Mouse (Mus musculus) heart, adult 2 months (tissue): ENCODE results near the gene Olfr315. TPM values are rescaled to one million over a fixed set of nuclear protein-coding genes. Genes with fewer than 3 reads are reported as not detected.

Experiments
- DNase-seq, 2 experiments: peaks; one replicate each; pipeline ENCODE4 v3.0.0; 2021
- H3K27ac ChIP-seq: fragments of 200-600 bp; 2 replicates; pipeline ENCODE4 v1.8.1; 2022
- H3K27me3 ChIP-seq: fragments of 200-500 bp; 2 replicates; pipeline ENCODE4 v1.6.1; 2012; ENCODE audit warnings: mild to moderate bottlenecking, low read length, inconsistent platforms, mixed read lengths; ENCODE audit not compliant: control insufficient read depth, insufficient read depth
- H3K36me3 ChIP-seq: fragments of 200-500 bp; 2 replicates; pipeline ENCODE4 v1.6.1; 2012; ENCODE audit warnings: low read length, inconsistent platforms; ENCODE audit not compliant: control insufficient read depth, insufficient read depth
- H3K4me1 ChIP-seq: fragments of 200-500 bp; 2 replicates; pipeline ENCODE4 v1.6.1; 2011; ENCODE audit warnings: low read length; ENCODE audit not compliant: control insufficient read depth, insufficient read depth
- H3K4me3 ChIP-seq: fragments of 200-600 bp; 2 replicates; pipeline ENCODE4 v1.8.1; 2022
- H3K79me2 ChIP-seq: fragments of 200-500 bp; replicated peaks from 2 replicates; pipeline ENCODE4 v1.6.1; 2012; ENCODE audit warnings: mild to moderate bottlenecking, inconsistent platforms, low read length, moderate library complexity, mixed read lengths; ENCODE audit not compliant: control insufficient read depth, insufficient read depth
- H3K9ac ChIP-seq: fragments of 200-500 bp; 2 replicates; pipeline ENCODE4 v1.6.1; 2012; ENCODE audit warnings: low read depth, mild to moderate bottlenecking, control low read depth, inconsistent platforms, low read length, mixed read lengths
- CTCF ChIP-seq: fragments of 200-600 bp; IDR thresholded peaks from 2 replicates; pipeline ENCODE4 v1.8.1; 2022; ENCODE audit warnings: antibody characterized with exemption, mild to moderate bottlenecking, moderate library complexity
- EP300 ChIP-seq: fragments of 200-500 bp; IDR thresholded peaks from 2 replicates; pipeline ENCODE4 v1.6.1; 2011; ENCODE audit warnings: low read depth, low read length, control low read depth; ENCODE audit not compliant: insufficient read depth
- POLR2A ChIP-seq: fragments of 200-500 bp; IDR thresholded peaks from 2 replicates; pipeline ENCODE4 v1.6.1; 2011; ENCODE audit warnings: mild to moderate bottlenecking, low read depth, low read length, control low read depth; ENCODE audit not compliant: insufficient read depth
- WGBS: fragments of 180-500 bp; shearing (Covaris S2); methylation state at CpG from one replicate; pipeline ENCODE4 v1.1.7; 2018; 5-methylcytosine and 5-hydroxymethylcytosine counted together
- intact Hi-C: fragments of 180-260 bp; cut with DNase I; formaldehyde crosslinking; loops from one replicate; pipeline ENCODE4 v1.15.1; 2025
- polyA plus RNA-seq: library from polyadenylated mRNA; depleted of rRNA; stranded (reverse); fragments of >200 nt; gene quantifications from 2 replicates; pipeline ENCODE4 v1.2.3, GENCODE M21; 2012
- total RNA-seq, 2 experiments: library from RNA; stranded (reverse); gene quantifications; 2 replicates each; pipeline ENCODE4 v1.2.3; 2021

Olfr315 gene
- total and polyA plus RNA-seq, 3 experiments, result not detected

DNA sequence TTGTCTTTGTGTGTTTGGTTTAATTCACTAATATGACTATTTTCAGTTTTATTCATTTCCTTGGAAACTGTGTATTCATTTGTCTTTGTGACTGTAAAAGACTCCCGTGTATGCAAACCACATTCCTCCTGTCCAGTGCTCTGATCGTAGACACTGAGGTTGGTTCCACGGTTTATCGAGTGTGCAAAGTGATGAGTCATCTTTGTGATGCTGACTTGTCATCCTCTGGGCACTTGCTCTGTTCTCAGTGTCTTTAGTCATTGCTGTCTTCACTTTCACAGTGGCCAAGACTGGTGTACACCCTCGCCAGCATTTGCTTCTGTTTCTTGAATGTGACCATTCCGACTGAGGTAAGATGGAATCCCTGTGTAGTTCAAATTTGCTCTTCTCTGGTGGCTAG lies 17.7 kb downstream of the Olfr315 start:
- no peaks in the 10 kb centered on the region for H3K27me3 ChIP-seq

DNA sequence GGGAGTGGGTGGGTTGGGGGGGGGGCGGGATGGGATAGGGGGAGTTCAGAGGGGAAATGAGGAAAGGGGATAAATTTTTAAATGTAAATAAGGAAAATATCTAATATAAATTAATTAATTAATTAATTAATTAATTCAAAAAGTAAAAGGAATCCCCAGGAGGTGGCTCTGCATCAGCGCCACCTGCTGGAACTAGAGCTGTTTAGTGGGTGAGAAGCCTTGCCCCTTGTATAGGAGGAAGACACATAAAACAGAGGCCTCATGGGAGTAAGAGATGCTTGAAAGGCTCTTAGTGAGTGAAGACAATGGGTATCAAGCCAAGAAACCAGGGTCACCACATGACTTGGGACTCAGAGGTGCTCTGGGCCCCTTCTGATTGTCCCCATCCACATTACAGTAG lies 22.9 kb downstream of the Olfr315 start:
- TF ChIP-seq POLR2A (no peak), EP300 (no peak), CTCF (no peak)
- no peaks in the 10 kb centered on the region for H3K36me3 ChIP-seq
- H3K27me3 ChIP-seq, result no peaks in the 10 kb centered on the region
- H3K9ac ChIP-seq, result no peak overlapping the region
- H3K27ac ChIP-seq, result no peak overlapping the region
- intact Hi-C loops, result no loop called here
- H3K4me1 ChIP-seq, result no peaks in the 10 kb centered on the region
- DNase-seq, result no peak
- WGBS, result 84% methylated on average over 2 of the region's 2 CpGs
- no peaks in the 10 kb centered on the region for H3K79me2 ChIP-seq
- H3K4me3 ChIP-seq, result no peak overlapping the region

More for the DNA sequence above, 17.7 kb downstream of the Olfr315 start:
- no peaks in the 10 kb centered on the region for H3K79me2 ChIP-seq
- H3K4me1 ChIP-seq, result no peaks in the 10 kb centered on the region
- no peak for TF ChIP-seq POLR2A
- TF ChIP-seq CTCF, result no peak
- TF ChIP-seq EP300, result no peak
- H3K27ac ChIP-seq, result no peak overlapping the region
- H3K9ac ChIP-seq, result no peak overlapping the region
- no peak overlapping the region for H3K4me3 ChIP-seq
- 55% methylated on average over 6 of the region's 6 CpGs for WGBS
- no peak for DNase-seq
- intact Hi-C loops, result no loop called here
- H3K36me3 ChIP-seq, result no peaks in the 10 kb centered on the region

DNA sequence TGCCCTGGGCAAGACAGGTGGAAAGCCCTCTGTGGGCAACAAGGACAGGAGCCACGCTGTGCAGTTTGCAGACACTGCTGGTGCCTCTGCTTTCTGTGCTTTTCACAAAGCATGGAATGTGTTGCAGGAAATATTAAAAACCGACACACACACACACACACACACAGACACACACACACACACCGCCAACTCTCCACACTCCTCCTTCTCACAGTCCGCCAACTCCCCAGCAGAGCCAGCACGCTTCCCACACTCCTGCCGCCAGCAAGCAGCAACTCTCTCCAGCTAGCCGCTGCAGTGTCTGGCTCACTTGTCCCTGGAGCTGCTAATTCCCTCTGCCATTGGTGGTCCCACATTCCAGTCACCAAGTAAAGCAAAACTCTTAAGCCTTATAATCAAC lies 23.9 kb downstream of the Olfr315 start:
- TF ChIP-seq CTCF (no peak), EP300 (no peak), POLR2A (no peak)
- intact Hi-C loops, result no loop called here

DNA sequence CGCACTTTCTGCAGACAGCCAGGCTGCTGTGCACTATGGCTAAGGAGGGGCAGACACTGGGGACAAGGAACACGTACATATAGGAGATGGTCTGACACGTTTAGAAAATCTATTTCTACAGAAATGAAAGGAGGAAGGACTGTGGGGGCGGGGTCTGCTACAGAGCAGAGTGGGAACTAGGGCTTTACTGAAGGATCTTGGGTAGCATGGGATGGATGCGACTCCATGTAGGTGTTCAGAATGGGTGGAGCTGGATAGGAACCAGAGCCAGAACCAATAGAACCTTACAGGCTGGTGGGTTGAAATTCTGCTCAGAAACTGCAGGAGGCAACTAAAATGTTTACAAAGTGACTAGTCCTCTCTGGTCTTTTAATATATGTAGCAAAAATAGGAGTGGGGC lies 26.8 kb downstream of the Olfr315 start:
- no peaks in the 10 kb centered on the region for H3K36me3 ChIP-seq
- 70% methylated on average over 5 of the region's 5 CpGs for WGBS
- TF ChIP-seq EP300, result no peak
- no peak for TF ChIP-seq CTCF
- no peak for TF ChIP-seq POLR2A

More for the DNA sequence above, 23.9 kb downstream of the Olfr315 start:
- WGBS, result 53% methylated on average over 7 of the region's 7 CpGs
- no peak overlapping the region for H3K4me3 ChIP-seq
- no peaks in the 10 kb centered on the region for H3K79me2 ChIP-seq
- H3K9ac ChIP-seq, result no peak overlapping the region
- H3K27me3 ChIP-seq, result no peaks in the 10 kb centered on the region
- no peaks in the 10 kb centered on the region for H3K4me1 ChIP-seq
- no peak overlapping the region for H3K27ac ChIP-seq
- DNase-seq, result no peak
- no peaks in the 10 kb centered on the region for H3K36me3 ChIP-seq

DNA sequence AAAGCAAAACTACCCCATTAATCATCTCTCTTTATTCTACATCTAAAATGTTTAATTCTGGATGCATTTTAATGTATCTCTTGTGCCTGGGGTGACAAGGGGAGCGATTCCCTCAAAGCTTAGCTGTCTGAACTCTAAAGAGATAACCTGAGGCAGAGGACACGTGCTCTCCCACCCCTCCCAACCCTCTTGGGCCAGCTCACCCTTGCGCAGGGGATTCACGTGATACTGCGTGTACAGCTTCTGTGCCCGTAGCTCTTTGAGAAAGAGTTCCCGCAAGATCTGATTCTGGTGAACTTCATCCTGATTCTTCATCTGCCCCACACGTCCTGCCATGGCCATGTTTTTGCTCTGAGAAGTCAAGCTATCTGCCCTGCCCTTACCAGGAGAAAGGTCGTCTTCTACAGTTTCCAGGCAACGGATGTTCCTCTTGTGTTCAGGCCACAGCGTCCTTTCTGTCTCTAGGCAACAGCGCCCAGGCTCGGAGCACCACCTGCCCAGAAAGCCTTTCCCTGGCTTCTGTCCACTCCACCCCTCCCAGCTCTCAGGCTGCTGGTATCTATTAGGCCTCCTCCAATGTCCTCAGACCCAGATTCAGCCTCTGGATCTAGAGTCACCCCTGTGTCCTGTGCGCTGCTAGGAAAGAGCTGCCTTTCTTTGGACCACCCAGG lies 28.7 kb downstream of the Olfr315 start, which contains the start of gene Fam183b:
Gene Fam183b, minus strand, starts transcription at position 403 of the 671 bp plus-strand sequence.
- intact Hi-C loops, result no loop called here
- WGBS, result 35% methylated on average over 14 of the region's 14 CpGs
- Histone ChIP-seq H3K9ac (no peak within 1 kb of the TSS), H3K4me1 (no peaks in the 10 kb centered on the region), H3K4me3 (no peak within 1 kb of the TSS), H3K27me3 (no peaks in the 10 kb centered on the region), H3K79me2 (no peaks in the 10 kb centered on the region), H3K27ac (no peak within 1 kb of the TSS), H3K36me3 (no peaks in the 10 kb centered on the region)
- DNase-seq, result peak in 1 of 2 experiments; percentile 27
- TF ChIP-seq EP300 (no peak), CTCF (no peak), POLR2A (no peak)

More for the DNA sequence above, 26.8 kb downstream of the Olfr315 start:
- no peak overlapping the region for H3K27ac ChIP-seq
- DNase-seq, result no peak
- H3K27me3 ChIP-seq, result no peaks in the 10 kb centered on the region
- H3K9ac ChIP-seq, result no peak overlapping the region
- H3K4me3 ChIP-seq, result no peak overlapping the region
- H3K4me1 ChIP-seq, result no peaks in the 10 kb centered on the region
- H3K79me2 ChIP-seq, result no peaks in the 10 kb centered on the region
- intact Hi-C loops, result no loop called here

DNA sequence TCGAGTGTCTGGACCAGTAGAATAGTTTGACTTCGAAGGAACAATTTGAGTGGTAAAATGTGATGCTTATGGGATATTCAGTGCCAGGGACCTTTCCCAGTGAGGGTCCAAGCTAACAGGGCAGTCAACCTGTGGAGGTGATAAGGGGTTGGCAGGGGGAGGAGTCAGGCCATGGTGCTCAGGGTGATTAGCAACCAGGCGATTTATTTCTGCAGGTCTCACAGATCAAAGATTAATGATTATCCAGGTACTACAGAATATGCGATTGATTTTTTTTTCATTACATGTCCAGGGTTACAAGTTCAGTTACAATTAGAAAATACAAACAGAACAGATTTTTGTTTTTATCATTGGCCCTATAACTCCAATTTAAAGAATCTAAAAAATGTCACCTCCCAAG lies 30.9 kb downstream of the Olfr315 start:
- Histone ChIP-seq H3K79me2 (no peaks in the 10 kb centered on the region), H3K4me3 (no peak overlapping the region), H3K36me3 (no peaks in the 10 kb centered on the region), H3K9ac (no peak overlapping the region), H3K27me3 (no peaks in the 10 kb centered on the region), H3K27ac (no peak overlapping the region), H3K4me1 (no peaks in the 10 kb centered on the region)
- DNase-seq, result no peak
- no peak for TF ChIP-seq POLR2A
- intact Hi-C loops, result no loop called here
- 74% methylated on average over 4 of the region's 4 CpGs for WGBS
